Mouse (Mus musculus) heart, embryonic 16.5 days (tissue): Measurements from ENCODE around the gene Syn3. TPM values are rescaled to one million over a fixed set of nuclear protein-coding genes. Genes with fewer than 3 reads are reported as not detected.

Experiments
- ATAC-seq: fragments of 200-750 bp; cut with Nextera tagmentation; replicated peaks from 2 replicates; pipeline ENCODE4 v1.8.0; 2017; ENCODE audit warnings: moderate number of reproducible peaks; ENCODE audit not compliant: insufficient read depth, low FRiP score; ENCODE audit errors: extremely low read depth
- H3K27ac ChIP-seq: fragments of 300-500 bp; sonication (generic); 2 replicates; pipeline ENCODE4 v1.5.1; 2014; ENCODE audit warnings: mild to moderate bottlenecking, low read length, control low read depth, moderate library complexity
- H3K27me3 ChIP-seq: fragments of 300-500 bp; sonication (generic); 2 replicates; pipeline ENCODE4 v1.6.1; 2014; ENCODE audit warnings: low read length, mixed read lengths; ENCODE audit not compliant: control insufficient read depth, insufficient read depth
- H3K36me3 ChIP-seq: fragments of 300-500 bp; sonication (generic); 2 replicates; pipeline ENCODE4 v1.6.1; 2014; ENCODE audit not compliant: control insufficient read depth, insufficient read depth
- H3K4me1 ChIP-seq: fragments of 300-500 bp; sonication (generic); 2 replicates; pipeline ENCODE4 v1.6.1; 2014; ENCODE audit warnings: low read length, mixed read lengths; ENCODE audit not compliant: control insufficient read depth, insufficient read depth
- H3K4me2 ChIP-seq: fragments of 300-500 bp; sonication (generic); 2 replicates; pipeline ENCODE4 v1.6.1; 2014; ENCODE audit warnings: low read depth, mild to moderate bottlenecking, control low read depth, low read length
- H3K4me3 ChIP-seq: fragments of 300-500 bp; sonication (generic); 2 replicates; pipeline ENCODE4 v1.5.1; 2014; ENCODE audit warnings: mild to moderate bottlenecking, control low read depth, low read length
- H3K9ac ChIP-seq: fragments of 300-500 bp; sonication (generic); 2 replicates; pipeline ENCODE4 v1.6.1; 2014; ENCODE audit warnings: low read length, control low read depth
- H3K9me3 ChIP-seq: fragments of 300-500 bp; sonication (generic); replicated peaks from 2 replicates; pipeline ENCODE4 v1.6.1; 2016; ENCODE audit warnings: low read length; ENCODE audit not compliant: control insufficient read depth
- WGBS: fragments of 180-500 bp; shearing (Covaris S2); extraction: QIAGEN DNeasy Blood & Tissue Kit; methylation state at CpG from one replicate; pipeline ENCODE4 v1.1.7; 2014; 5-methylcytosine and 5-hydroxymethylcytosine counted together
- polyA plus RNA-seq: library from polyadenylated mRNA; unstranded; fragments of >200 nt; fragmentation: Nextera tagmentation; extraction: Ambion mirVana; gene quantifications from 2 replicates; pipeline ENCODE4 v1.2.1, GENCODE M21; 2015

Gene Syn3
- polyA plus RNA-seq, 1 experiment from 2014 or later: 0.68 TPM

GRCm38 (mm10) chr10:86270254-86270653 lies 228.4 kb downstream of the Syn3 start:
- WGBS: 34% methylated on average over 3 of the region's 3 CpGs
- ATAC-seq: no peak
- H3K27me3 ChIP-seq: no peaks in the 10 kb centered on the region
- H3K36me3 ChIP-seq: no peaks in the 10 kb centered on the region
- H3K4me1 ChIP-seq: no peaks in the 10 kb centered on the region
- H3K4me3 ChIP-seq: no peak overlapping the region
- H3K9me3 ChIP-seq: no peaks in the 10 kb centered on the region
- H3K27ac ChIP-seq: no peak overlapping the region
- H3K4me2 ChIP-seq: no peak overlapping the region
- H3K9ac ChIP-seq: no peak overlapping the region

GRCm38 (mm10) chr10:86264618-86265017 lies 234.1 kb downstream of the Syn3 start:
- no peak for ATAC-seq
- H3K27me3 ChIP-seq: no peaks in the 10 kb centered on the region
- peaks cover 7% of the 10 kb centered on the region; the same call in 1 of the 2 replicates for H3K9me3 ChIP-seq
- no peaks in the 10 kb centered on the region for H3K4me1 ChIP-seq
- H3K36me3 ChIP-seq: no peaks in the 10 kb centered on the region
- 63% methylated on average over 9 of the region's 9 CpGs for WGBS
- H3K27ac ChIP-seq: no peak overlapping the region
- H3K9ac ChIP-seq: no peak overlapping the region
- H3K4me2 ChIP-seq: no peak overlapping the region
- no peak overlapping the region for H3K4me3 ChIP-seq

- Histone ChIP-seq H3K4me2 (no peak overlapping the region), H3K36me3 (no peaks in the 10 kb centered on the region), H3K9ac (no peak overlapping the region), H3K9me3 (peaks cover 7% of the 10 kb centered on the region; the same call in 1 of the 2 replicates), H3K4me3 (no peak overlapping the region), H3K4me1 (no peaks in the 10 kb centered on the region), H3K27me3 (no peaks in the 10 kb centered on the region), H3K27ac (no peak overlapping the region)
- no peak for ATAC-seq
- WGBS: 84% methylated on average over 2 of the region's 2 CpGs
These were observed 237.0 kb downstream of the Syn3 start for GRCm38 (mm10) chr10:86261725-86262124.

- no peak overlapping the region for H3K27ac ChIP-seq
- H3K9me3 ChIP-seq: peaks cover 7% of the 10 kb centered on the region; the same call in 1 of the 2 replicates
- H3K36me3 ChIP-seq: no peaks in the 10 kb centered on the region
- no peak overlapping the region for H3K9ac ChIP-seq
- H3K4me2 ChIP-seq: no peak overlapping the region
- H3K4me1 ChIP-seq: no peaks in the 10 kb centered on the region
- ATAC-seq: no peak
- no peak overlapping the region for H3K4me3 ChIP-seq
- no peaks in the 10 kb centered on the region for H3K27me3 ChIP-seq
- 82% methylated on average over 3 of the region's 3 CpGs for WGBS
These were observed 239.7 kb downstream of the Syn3 start for GRCm38 (mm10) chr10:86258992-86259391.

- no peak overlapping the region for H3K9ac ChIP-seq
- H3K4me1 ChIP-seq: no peaks in the 10 kb centered on the region
- H3K36me3 ChIP-seq: no peaks in the 10 kb centered on the region
- no peak for ATAC-seq
- no peak overlapping the region for H3K27ac ChIP-seq
- no peak overlapping the region for H3K4me3 ChIP-seq
- H3K4me2 ChIP-seq: no peak overlapping the region
- WGBS: 62% methylated on average over 4 of the region's 4 CpGs
- H3K27me3 ChIP-seq: no peaks in the 10 kb centered on the region
- H3K9me3 ChIP-seq: peaks cover 7% of the 10 kb centered on the region; the same call in 1 of the 2 replicates
These were observed 240.7 kb downstream of the Syn3 start for GRCm38 (mm10) chr10:86258046-86258445.

GRCm38 (mm10) chr10:86257045-86257444 lies 241.7 kb downstream of the Syn3 start:
- Histone ChIP-seq H3K9me3 (peaks cover 7% of the 10 kb centered on the region; the same call in 1 of the 2 replicates), H3K9ac (no peak overlapping the region), H3K4me1 (no peaks in the 10 kb centered on the region), H3K4me2 (no peak overlapping the region), H3K27ac (no peak overlapping the region), H3K27me3 (no peaks in the 10 kb centered on the region), H3K4me3 (no peak overlapping the region), H3K36me3 (no peaks in the 10 kb centered on the region)
- no peak for ATAC-seq
- WGBS: 68% methylated on average over 3 of the region's 3 CpGs

- H3K27me3 ChIP-seq: no peaks in the 10 kb centered on the region
- H3K9me3 ChIP-seq: peaks cover 7% of the 10 kb centered on the region; the same call in 1 of the 2 replicates
- H3K4me3 ChIP-seq: no peak overlapping the region
- H3K27ac ChIP-seq: no peak overlapping the region
- no peak overlapping the region for H3K9ac ChIP-seq
- no peaks in the 10 kb centered on the region for H3K36me3 ChIP-seq
- WGBS: 63% methylated on average over 4 of the region's 4 CpGs
- no peaks in the 10 kb centered on the region for H3K4me1 ChIP-seq
- ATAC-seq: no peak
- H3K4me2 ChIP-seq: no peak overlapping the region
These were observed 242.5 kb downstream of the Syn3 start for GRCm38 (mm10) chr10:86256221-86256620.

- H3K9ac ChIP-seq: no peak overlapping the region
- no peaks in the 10 kb centered on the region for H3K9me3 ChIP-seq
- WGBS: 52% methylated on average over 7 of the region's 7 CpGs
- no peaks in the 10 kb centered on the region for H3K4me1 ChIP-seq
- no peak overlapping the region for H3K4me2 ChIP-seq
- no peaks in the 10 kb centered on the region for H3K27me3 ChIP-seq
- no peak for ATAC-seq
- no peaks in the 10 kb centered on the region for H3K36me3 ChIP-seq
- H3K27ac ChIP-seq: no peak overlapping the region
- H3K4me3 ChIP-seq: no peak overlapping the region
These were observed 248.4 kb downstream of the Syn3 start for GRCm38 (mm10) chr10:86250149-86250922.

GRCm38 (mm10) chr10:86249283-86249682 lies 249.4 kb downstream of the Syn3 start:
- H3K27me3 ChIP-seq: no peaks in the 10 kb centered on the region
- H3K9me3 ChIP-seq: no peaks in the 10 kb centered on the region
- no peak overlapping the region for H3K4me3 ChIP-seq
- H3K9ac ChIP-seq: no peak overlapping the region
- no peaks in the 10 kb centered on the region for H3K36me3 ChIP-seq
- H3K27ac ChIP-seq: no peak overlapping the region
- H3K4me1 ChIP-seq: no peaks in the 10 kb centered on the region
- 78% methylated on average over 1 of the region's 1 CpGs for WGBS
- H3K4me2 ChIP-seq: no peak overlapping the region
- ATAC-seq: no peak
